Mouse (Mus musculus): ENCODE measurements around the gene Fam219b.

Fam219b gene

DNA sequence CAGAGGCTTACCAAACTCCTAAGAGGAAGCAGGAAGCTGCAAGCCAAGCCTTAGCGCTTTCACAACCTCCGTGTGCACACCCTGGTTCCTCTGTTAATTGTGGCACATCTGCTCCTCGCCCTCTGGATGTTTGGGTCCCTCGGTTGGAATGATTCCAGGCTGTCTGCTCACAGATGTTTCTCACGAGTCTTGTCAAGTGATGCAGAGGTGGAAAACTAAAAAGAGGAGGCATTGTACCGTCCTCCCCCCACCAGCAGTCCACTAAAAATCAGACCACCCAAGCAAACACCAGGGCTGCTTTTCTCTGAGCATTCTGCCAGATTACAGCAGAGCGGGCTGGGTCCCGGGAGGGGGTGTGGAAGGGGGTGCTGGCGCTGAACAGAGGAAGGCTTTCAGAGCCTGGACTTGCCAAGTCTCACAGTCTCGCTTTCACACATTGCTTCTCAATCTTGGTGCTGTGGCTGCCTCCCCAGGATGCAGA, 28.5 kb downstream of the Fam219b start:
- DNase-seq: no peak

DNA sequence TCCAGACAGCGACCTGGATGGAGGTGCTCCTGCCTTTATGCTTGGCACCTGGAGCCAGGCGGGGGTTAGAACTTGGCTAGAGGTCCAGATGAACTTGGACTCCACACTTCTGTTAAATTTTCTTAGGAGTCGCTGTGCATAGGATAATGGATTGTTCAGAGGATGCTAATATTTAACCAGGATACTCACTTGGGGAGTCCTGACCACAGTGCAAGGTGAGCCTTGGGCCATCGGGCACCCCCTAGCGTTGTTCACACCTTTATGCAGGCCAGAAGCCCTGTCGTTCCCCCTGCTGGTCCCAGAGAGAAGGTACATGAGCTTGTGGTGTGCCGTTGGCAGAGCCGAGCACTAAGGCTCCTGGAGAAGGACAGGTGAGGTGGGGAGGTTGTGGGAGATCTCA, 29.5 kb downstream of the Fam219b start:
- no peak for DNase-seq

DNA sequence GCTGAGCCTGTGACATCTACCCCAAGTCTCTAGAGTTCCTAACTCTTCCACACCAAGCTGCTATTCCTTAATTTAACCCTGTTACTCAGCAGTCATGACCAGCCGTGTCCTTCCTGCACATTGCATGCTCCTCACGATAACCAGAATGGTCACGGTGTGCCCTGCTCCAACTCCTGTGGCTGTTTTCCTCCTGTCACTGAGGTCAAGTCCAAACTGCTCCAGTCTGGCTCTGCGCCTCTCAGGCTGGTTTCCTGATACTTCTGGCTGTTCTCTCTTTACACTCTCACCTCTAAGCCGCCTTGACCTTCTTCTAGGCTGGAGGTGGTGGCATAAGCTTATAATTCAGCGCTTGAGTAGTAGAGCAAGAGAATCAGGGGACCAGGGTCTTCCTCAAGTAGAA, 31.2 kb downstream of the Fam219b start:
- no peak for DNase-seq

- no peak for DNase-seq
Measured at GRCm38 (mm10) chr9:57574397-57574796, 37.1 kb downstream of the Fam219b start.

DNA sequence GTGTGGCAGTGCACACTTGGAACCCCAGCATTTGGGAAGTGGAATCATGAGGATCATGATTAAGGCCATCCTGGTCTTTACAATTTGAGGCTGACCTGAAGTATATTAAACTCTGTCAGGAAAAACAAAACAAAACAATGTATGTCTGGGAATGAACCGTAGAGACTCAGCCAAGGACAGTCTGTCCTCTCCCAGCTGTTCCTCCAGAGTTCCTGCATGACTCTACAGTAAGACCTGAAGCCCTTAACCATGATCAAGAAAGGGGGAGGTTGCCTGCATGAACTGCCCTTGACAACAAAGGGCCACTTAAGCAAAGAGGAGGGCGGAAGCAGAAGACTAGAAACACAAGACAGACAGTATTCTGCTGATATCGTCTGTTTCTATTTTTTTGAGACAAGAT, 38.2 kb downstream of the Fam219b start:
- DNase-seq: no peak

DNA sequence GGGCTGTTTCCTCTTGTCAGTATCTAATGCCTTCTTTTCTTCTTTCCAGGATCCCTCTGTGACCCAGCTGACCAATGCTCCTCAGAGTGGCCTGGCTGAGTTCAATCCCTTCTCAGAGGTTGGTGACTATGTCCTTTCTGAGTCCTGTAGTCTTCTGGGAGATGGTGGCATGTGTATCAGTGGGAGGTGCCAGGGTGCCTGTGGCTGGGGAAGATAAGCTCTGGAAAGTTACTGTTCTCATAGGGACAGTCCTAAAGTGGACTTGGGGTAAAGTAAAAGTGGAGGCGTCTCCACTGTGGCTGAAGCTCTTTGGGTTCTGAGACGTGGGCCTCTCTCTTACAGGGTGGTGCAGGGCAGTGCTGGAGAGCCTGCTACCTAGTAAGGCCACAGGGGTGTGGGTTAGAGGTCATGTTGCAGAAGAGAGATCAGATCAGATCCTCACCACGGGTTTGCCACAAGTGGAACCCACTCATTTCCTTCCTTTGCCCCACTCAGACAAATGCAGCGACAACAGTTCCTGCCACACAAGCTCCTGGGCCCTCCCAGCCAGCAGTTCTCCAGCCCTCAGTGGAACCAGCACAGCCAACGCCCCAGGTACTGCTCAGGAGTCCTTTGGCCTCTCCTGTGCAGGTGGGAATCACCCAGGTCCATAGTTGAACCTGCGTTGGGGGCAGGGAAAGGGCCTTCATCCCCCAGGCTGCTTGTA, 40.0 kb downstream of the Fam219b start:
- no peak for DNase-seq

- DNase-seq: no peak
Measured at GRCm38 (mm10) chr9:57584991-57585390, 47.7 kb downstream of the Fam219b start.

DNA sequence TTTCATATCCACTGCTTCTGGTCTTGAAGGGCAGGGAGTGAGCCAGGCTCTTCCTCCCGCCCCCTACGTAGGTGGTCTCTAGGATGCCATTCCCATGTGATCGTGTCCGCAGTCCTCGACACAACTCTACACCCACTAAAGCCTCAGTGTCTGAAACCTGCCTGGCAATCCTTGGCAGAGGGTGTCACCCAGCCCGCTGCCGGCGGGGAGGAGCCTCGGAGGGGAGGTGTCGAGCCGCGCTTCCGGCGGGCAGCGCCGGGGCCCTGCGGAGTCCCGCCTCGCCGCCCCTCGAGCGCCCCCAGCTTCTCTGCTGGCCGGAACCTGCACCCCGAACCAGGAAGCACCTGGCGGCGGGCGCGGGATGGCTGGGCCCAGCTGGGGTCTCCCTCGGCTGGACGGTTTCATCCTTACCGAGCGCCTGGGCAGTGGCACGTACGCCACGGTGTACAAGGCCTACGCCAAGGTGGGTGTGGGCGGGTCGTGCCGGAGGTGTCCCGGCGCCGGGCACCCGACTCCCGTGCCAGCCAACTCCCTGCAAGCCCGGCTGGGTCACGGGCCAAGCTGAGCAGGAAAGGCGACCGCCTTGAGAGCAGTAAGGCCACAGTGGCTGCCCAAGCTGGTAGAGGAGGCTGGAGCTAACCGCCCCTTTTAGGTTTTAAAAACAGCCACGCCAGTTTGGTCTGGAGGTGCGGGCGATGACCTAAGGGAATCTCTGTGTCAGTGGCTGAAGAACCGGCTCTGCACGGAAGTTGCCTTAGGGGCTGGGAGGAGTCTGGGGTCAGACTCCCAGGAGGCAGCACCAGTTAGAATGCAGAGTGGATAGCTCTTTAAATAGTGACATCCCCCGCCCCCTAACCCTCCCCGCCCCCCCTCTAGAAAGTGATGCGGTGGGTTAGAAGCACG, 52.1 kb downstream of the Fam219b start, which contains the start of gene Ulk3:
Gene Ulk3, plus strand, starts transcription at position 229 of the 903 bp plus-strand sequence.
- peak; percentile 83 to 87 for DNase-seq

GRCm38 (mm10) chr9:57590726-57591125, 53.4 kb downstream of the Fam219b start:
- no peak for DNase-seq
